Mouse (Mus musculus) kidney, embryonic 15.5 days (tissue): ENCODE measurements around the gene Plvap. TPM values are rescaled to one million over a fixed set of nuclear protein-coding genes. Genes with fewer than 3 reads are reported as not detected.
"Not testable (repeated sequence)": the region's sequence is repeated elsewhere in the genome, so short reads cannot be mapped to it uniquely, and the experiment has no call there.

Experiments used
- ATAC-seq: fragments of 200-750 bp; cut with Nextera tagmentation; replicated peaks from 2 replicates; pipeline ENCODE4 v1.8.0; 2017; ENCODE audit warnings: moderate TSS enrichment; ENCODE audit not compliant: low FRiP score
- H3K27ac ChIP-seq: fragments of 300-500 bp; sonication (generic); 2 replicates; pipeline ENCODE4 v1.5.1; 2015; ENCODE audit warnings: mild to moderate bottlenecking, inconsistent platforms
- H3K27me3 ChIP-seq: fragments of 300-500 bp; sonication (generic); 2 replicates; pipeline ENCODE4 v1.6.1; 2015; ENCODE audit warnings: inconsistent platforms
- H3K36me3 ChIP-seq: fragments of 300-500 bp; sonication (generic); 2 replicates; pipeline ENCODE4 v1.6.1; 2015; ENCODE audit warnings: inconsistent platforms
- H3K4me1 ChIP-seq: fragments of 300-500 bp; sonication (generic); 2 replicates; pipeline ENCODE4 v1.6.1; 2015; ENCODE audit warnings: inconsistent platforms
- H3K4me2 ChIP-seq: fragments of 300-500 bp; sonication (generic); 2 replicates; pipeline ENCODE4 v1.6.1; 2015; ENCODE audit warnings: moderate library complexity, mild to moderate bottlenecking, inconsistent platforms
- H3K4me3 ChIP-seq: fragments of 300-500 bp; sonication (generic); replicated peaks from 2 replicates; pipeline ENCODE4 v1.5.1; 2015; ENCODE audit warnings: mild to moderate bottlenecking, inconsistent platforms
- H3K9ac ChIP-seq: fragments of 300-500 bp; sonication (generic); 2 replicates; pipeline ENCODE4 v1.6.1; 2015; ENCODE audit warnings: mild to moderate bottlenecking, inconsistent platforms
- H3K9me3 ChIP-seq: fragments of 300-500 bp; sonication (generic); replicated peaks from 2 replicates; pipeline ENCODE4 v1.6.1; 2016; ENCODE audit warnings: inconsistent platforms
- WGBS: fragments of 180-500 bp; shearing (Covaris S2); methylation state at CpG from one replicate; pipeline ENCODE4 v1.1.7; 2015; ENCODE audit warnings: mixed read lengths; 5-methylcytosine and 5-hydroxymethylcytosine counted together
- polyA plus RNA-seq: library from polyadenylated mRNA; unstranded; fragments of >200 nt; fragmentation: Nextera tagmentation; extraction: Ambion mirVana; gene quantifications from 2 replicates; pipeline ENCODE4 v1.2.1, GENCODE M21; 2015

The Plvap gene
- polyA plus RNA-seq, 1 experiment from 2014 or later, result 143 TPM

DNA sequence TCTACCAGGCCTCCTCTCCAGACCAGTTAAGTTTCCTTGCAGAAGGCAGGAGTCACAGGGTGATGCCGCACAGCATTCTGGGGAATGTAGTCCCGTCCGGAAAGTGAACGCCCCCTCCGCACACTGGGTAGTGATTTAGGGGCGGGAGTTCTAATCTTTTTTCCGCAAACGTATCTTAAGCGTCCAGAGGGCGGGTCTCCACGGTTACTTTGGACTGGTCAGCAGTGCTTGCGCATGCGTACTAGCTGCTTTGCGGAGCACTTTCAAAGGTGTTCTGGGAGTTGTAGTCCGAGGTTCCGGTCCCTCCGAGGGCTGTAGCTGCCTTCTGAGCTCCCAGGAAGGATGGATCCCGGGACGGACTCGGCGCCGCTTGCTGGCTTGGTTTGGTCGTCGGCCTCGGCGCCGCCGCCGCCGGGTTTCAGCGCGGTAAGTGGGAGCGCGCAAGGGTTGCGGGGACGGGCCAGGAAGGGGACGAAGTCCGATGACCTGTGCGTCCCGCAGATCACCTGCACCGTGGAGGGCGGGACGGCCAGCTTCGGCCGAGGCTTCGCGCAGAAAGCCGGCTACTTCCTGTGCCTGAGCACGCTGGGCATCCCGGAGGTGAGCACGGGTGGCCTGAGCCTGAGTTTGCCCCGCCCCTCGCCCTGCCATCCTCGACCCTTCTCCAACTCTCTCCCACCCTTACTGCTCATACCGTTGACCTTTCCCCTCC lies 31.2 kb upstream of the Plvap start, which contains the start of gene Mvb12a:
TSS of gene Mvb12a (plus strand) at position 291 of the 712 bp plus-strand sequence.
- Histone ChIP-seq H3K4me1 (peaks cover 19% of the 10 kb centered on the region), H3K4me3 (peak within 1 kb of the TSS; percentile 91), H3K27ac (peak within 1 kb of the TSS; percentile 78), H3K9ac (peak within 1 kb of the TSS; percentile 85), H3K9me3 (no peaks in the 10 kb centered on the region), H3K4me2 (peak within 1 kb of the TSS; percentile 87), H3K36me3 (peaks cover 29% of the 10 kb centered on the region), H3K27me3 (no peaks in the 10 kb centered on the region)
- ATAC-seq, result peak; percentile 95
- WGBS, result under 1% methylated on average over 55 of the region's 55 CpGs

DNA sequence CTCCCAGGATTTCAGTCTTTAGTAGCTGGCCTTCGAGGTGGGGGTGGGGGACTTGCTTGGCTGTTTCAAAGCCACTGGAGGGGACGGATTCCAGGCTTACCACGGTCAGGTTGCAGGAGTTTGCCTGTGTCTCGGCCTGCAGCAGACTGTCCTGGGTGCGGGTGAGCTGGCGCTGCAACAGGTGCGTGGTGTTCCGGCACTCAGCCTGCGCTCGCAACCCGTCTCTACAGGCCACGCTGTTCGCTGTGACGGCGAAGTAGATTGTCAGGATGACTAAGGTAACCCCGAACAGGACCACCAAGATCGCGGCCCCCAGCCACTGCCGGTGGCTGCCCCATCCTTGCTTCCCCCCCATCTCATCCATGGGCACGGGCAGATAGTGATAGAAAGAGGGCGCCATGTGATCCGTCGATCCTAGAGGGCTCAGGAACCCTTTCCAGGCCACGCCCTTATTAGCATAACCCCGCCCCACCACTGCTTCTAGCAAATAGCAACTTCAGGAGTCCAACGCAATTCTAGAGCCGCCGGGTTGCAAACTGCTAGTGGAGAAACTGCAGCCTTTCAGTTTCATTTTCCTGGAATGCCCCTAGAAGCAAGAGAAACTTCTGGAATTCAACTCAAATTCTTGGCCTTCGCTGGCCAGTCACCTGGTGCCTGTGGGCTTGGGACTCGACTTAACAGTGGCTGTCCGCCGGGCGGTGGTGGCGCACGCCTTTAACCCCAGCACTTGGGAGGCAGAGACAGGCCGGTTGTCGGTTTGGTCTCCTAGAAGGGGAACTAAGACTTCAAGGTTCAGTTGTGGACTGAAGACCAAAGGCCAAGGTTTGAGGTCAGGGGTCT lies 25.7 kb upstream of the Plvap start, which contains the start of gene Bst2:
TSS of gene Bst2 (minus strand) at position 429 of the 840 bp plus-strand sequence.
- Histone ChIP-seq H3K36me3 (no peaks in the 10 kb centered on the region), H3K4me2 (peak within 1 kb of the TSS; percentile 65), H3K9me3 (no peaks in the 10 kb centered on the region), H3K4me3 (peak within 1 kb of the TSS; percentile 55), H3K4me1 (peaks cover 37% of the 10 kb centered on the region), H3K9ac (peak within 1 kb of the TSS; percentile 59), H3K27me3 (peaks cover 7% of the 10 kb centered on the region; the same call in 1 of the 2 replicates), H3K27ac (peak within 1 kb of the TSS; percentile 86)
- 2% methylated on average over 37 of the region's 37 CpGs for WGBS
- ATAC-seq, result peak; percentile 85

DNA sequence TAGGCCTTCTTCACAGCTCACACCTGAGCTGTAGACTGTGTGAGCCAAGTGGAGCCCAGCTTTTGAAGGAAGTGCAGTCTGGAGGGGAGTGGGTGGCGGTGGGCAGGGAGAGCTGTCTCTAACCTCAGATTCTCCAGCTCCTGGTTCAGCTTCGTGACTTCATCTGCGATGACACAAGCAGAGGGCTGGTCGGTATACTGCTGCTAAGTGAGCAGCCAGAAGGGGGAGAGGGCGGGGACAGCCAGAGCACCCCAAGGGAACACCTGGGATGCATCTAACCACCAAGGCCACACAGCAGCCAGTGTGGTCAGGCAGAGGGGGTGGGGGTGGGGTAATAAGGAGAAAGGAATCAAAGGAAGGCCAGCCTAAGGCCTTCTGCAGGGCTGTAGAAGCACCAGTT lies 24.1 kb upstream of the Plvap start:
- Histone ChIP-seq H3K9ac (no peak overlapping the region), H3K36me3 (no peaks in the 10 kb centered on the region), H3K9me3 (no peaks in the 10 kb centered on the region)

DNA sequence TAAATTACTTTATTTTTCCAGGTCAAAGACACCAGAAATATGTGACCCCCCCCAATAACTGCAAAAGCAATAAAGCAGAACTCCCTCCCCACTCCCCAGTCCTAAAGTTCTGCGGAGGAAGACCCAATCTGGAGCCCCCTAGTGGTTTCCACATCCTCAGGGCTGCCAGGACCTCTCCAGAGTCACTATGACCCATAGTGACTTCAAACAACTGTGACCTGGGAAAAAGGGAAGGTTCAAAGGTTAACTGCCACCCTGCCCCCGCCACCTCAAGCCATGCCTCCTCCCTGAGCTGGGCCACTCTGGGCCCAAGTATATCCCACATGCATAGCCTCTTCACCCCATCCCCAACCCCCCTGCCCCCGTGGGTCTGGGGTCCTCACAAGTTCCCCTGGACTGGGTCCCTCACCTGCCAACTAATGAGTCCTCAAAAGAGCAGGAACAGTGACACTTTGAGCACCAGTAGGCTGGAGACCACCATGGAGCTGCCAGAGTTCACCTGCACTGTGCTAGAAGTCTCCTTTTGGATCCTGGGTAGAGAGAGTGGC lies 22.8 kb upstream of the Plvap start:
- no peak overlapping the region for H3K9ac ChIP-seq
- no peak overlapping the region for H3K4me2 ChIP-seq
- peaks cover 44% of the 10 kb centered on the region for H3K4me1 ChIP-seq
- 40% methylated on average over 3 of the region's 3 CpGs for WGBS
- no peak for ATAC-seq
- H3K4me3 ChIP-seq, result no peak overlapping the region
- H3K9me3 ChIP-seq, result no peaks in the 10 kb centered on the region
- peak overlapping the region; percentile 77; the same call in 1 of the 2 replicates for H3K27ac ChIP-seq
- no peaks in the 10 kb centered on the region for H3K36me3 ChIP-seq
- peaks cover 7% of the 10 kb centered on the region; the same call in 1 of the 2 replicates for H3K27me3 ChIP-seq

More for the DNA sequence above, 24.1 kb upstream of the Plvap start:
- 64% methylated on average over 5 of the region's 5 CpGs for whole genome bisulfite sequencing
- Histone ChIP-seq H3K4me1 (peaks cover 39% of the 10 kb centered on the region), H3K4me2 (peak overlapping the region; percentile 65), H3K27ac (no peak overlapping the region), H3K4me3 (0 out of 2 replicates have a peak overlapping the region, but pooled peaks have one; percentile 55), H3K27me3 (peaks cover 7% of the 10 kb centered on the region; the same call in 1 of the 2 replicates)
- ATAC-seq, result no peak

DNA sequence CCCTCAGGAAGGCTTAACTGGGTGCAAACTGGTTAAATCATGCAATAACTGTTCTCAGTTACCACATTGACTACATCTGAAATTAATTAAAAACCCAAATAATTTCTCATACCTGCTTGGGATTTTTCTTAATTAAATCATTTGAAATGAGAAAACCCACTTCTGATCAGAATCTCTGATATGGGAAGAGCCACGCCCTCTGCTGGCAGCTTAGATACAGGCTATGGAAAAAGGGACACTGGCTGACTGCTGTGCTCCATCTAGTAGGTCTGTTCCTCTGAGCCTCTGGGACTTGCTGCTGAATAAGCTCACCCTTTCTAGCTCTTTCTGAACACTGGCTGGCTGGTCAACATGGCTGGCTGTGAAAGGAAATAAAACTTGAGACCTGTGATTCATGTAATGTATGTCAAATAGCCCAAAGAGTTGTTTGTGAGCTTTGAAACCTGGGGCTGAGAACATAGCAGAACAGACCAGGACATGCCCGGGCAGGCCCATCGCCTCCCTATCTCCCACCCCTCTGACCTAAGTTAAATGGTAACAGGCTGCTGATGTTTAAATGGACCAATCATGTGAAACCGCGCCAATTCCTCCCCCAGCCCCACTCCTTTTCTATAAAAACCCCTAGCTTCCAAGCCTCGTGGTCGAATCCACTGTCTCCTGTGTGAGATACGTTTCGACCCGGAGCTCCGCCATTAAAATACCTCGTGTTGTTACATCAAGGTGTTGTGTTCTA lies 19.3 kb upstream of the Plvap start:
- H3K9ac ChIP-seq, H3K4me2 ChIP-seq, H3K36me3 ChIP-seq, H3K9me3 ChIP-seq, H3K4me3 ChIP-seq, ATAC-seq: not testable (repeated sequence)
- H3K27ac ChIP-seq, result 0 out of 2 replicates have a peak overlapping the region, but pooled peaks have one; percentile 48
- 54% methylated on average over 6 of the region's 12 CpGs for WGBS
- peaks cover 13% of the 10 kb centered on the region for H3K27me3 ChIP-seq
- peaks cover 45% of the 10 kb centered on the region for H3K4me1 ChIP-seq

DNA sequence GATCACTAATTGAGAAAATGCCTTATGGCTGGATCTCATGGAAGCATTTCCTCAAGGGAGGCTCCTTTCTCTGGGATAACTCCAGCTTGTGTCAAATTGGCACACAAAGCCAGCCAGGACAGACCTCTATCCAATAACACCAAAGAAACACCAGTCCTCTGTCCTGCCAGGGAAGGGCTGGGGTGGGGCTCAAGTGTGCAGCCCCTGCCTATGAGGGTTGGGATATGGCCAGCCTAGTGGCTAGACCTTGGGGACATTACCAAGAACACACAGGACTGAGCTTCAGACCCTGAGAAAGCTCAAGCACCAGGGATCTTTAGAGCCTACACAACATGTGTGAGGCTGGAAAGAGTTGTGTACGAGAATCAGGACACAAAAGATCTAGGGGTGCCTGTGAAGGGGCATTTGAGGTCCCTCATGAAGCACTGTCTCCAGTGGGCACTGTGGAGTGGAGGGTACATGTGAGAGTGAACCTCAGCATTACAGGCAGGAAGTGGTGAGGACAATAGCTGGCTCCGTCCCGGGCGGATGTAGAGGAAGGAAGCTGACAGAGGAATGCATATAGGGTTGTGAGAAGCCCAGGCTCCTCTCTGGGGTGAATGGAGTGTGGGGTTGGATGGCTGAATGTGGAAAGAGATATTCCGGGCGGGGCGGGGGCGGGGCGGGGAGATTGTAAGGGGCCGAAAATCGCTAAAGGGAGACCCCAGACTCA lies 17.0 kb upstream of the Plvap start:
- Histone ChIP-seq H3K4me2 (no peak overlapping the region), H3K27me3 (peaks cover 32% of the 10 kb centered on the region), H3K27ac (peak overlapping the region; percentile 84), H3K36me3 (no peaks in the 10 kb centered on the region), H3K9ac (no peak overlapping the region), H3K4me3 (no peak overlapping the region), H3K9me3 (no peaks in the 10 kb centered on the region), H3K4me1 (peaks cover 47% of the 10 kb centered on the region)
- ATAC-seq, result no peak
- WGBS, result 79% methylated on average over 11 of the region's 11 CpGs

DNA sequence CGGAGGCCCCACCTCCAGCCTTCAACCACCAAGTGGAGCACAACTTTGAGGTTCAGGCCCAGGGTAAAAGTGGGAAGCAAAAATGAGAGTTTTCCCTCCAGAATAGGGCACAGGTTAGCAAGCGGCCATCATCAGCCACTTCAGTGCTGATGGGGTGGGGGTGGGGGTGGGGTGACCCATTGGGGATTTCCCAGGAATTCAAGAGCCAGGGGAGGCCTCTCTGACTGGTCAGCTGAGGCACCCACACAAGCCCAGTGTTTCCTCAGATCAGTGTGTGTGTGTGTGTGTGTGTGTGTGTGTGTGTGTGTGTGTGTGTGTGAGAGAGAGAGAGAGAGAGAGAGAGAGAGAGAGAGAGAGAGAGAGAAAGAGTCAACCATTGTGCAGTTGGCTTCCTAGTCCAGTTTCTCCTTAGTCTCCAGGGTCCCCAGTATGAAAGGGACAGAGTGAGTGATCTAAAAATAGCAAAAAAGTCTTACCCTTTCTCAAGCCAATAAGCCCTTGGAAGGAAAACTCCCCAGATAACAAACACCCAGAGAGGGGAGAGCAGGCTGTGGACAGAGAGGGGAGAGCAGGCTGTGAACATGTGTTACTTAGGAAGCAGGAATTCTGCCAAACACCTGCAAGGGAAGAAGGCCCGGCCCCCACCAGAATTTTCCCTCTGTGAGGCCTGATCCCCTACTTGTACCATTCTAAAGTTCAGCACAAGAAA lies 15.8 kb upstream of the Plvap start:
- no peak for ATAC-seq
- H3K27me3 ChIP-seq, result peaks cover 34% of the 10 kb centered on the region
- H3K9ac ChIP-seq, result no peak overlapping the region
- no peak overlapping the region for H3K4me3 ChIP-seq
- 45% methylated on average over 3 of the region's 3 CpGs for WGBS
- H3K27ac ChIP-seq, result peak overlapping the region; percentile 84
- no peaks in the 10 kb centered on the region for H3K36me3 ChIP-seq
- peaks cover 40% of the 10 kb centered on the region for H3K4me1 ChIP-seq
- no peak overlapping the region for H3K4me2 ChIP-seq
- no peaks in the 10 kb centered on the region for H3K9me3 ChIP-seq

DNA sequence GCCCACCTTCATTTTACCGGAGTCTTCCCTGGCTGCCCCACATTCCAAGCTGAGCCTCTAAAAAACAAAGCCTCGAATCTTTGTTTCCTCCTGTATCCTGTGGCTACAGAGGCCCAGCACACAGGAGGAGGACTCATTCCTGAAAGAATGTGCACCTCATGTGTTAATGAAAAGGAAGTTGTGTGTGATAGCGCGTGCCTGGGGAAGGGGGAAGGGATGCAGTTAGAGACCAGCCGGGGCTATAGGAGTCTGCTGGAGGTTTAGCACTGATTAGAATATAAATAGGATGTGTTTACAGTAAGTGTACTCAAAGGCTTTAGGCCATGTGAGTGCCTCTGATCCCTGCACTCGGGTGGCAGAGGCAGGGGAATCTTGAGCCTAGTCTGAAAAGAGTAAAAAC lies 14.7 kb upstream of the Plvap start:
- Histone ChIP-seq H3K27ac (peak overlapping the region; percentile 84), H3K9ac (no peak overlapping the region), H3K4me1 (peaks cover 46% of the 10 kb centered on the region), H3K27me3 (peaks cover 34% of the 10 kb centered on the region), H3K9me3 (no peaks in the 10 kb centered on the region), H3K4me3 (no peak overlapping the region), H3K36me3 (no peaks in the 10 kb centered on the region), H3K4me2 (no peak overlapping the region)
- ATAC-seq, result no peak
- 25% methylated on average over 6 of the region's 6 CpGs for WGBS

DNA sequence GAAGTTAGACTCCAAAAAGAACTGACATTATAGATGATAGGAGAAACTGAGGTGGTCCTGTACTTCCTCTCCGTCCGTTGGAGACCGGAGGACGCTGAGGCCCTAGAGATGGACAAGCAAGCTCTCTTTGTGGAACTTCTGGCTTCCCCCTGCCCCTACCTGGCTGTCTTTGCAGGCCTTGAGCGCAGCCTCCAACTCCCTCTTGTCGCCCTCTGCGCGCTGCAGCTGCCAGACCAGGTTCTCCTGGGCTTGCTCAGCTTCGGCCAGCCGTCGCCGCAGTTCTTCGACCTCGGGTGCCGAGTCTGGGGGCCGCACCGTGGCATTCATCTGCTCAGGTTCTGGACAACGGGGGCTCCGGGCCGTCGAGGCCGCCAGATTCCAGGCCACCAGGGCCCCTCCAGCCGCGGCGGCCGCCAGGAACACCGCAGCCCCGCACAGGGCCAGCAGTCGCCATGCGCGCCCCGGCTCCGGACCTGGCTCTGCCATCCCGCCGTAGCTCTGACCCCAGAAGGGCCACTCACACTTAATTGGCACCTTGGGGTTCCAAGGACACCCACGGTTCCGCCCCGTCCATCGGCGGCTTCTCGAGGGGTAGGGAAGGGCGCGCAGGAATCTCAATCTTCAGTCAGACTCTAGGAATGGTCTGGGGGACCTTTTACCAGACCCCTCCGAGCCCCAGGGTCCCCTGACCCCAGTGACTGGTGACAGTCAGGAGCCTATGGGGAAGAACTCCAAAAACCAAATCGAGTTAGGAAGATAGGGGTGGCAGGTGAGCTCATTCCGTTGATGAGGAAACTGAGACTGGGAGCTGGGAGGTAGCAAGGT lies 13.9 kb upstream of the Plvap start, which contains the start of gene Ccdc194:
TSS of gene Ccdc194 (minus strand) at position 486 of the 825 bp plus-strand sequence.
- no peak for ATAC-seq
- Histone ChIP-seq H3K36me3 (no peaks in the 10 kb centered on the region), H3K9me3 (no peaks in the 10 kb centered on the region), H3K27me3 (peaks cover 37% of the 10 kb centered on the region), H3K4me3 (peak within 1 kb of the TSS; percentile 22), H3K27ac (peak within 1 kb of the TSS; percentile 84), H3K9ac (peak within 1 kb of the TSS; percentile 15; the same call in 1 of the 2 replicates), H3K4me1 (peaks cover 47% of the 10 kb centered on the region), H3K4me2 (peak within 1 kb of the TSS; percentile 49)
- 10% methylated on average over 46 of the region's 46 CpGs for WGBS

DNA sequence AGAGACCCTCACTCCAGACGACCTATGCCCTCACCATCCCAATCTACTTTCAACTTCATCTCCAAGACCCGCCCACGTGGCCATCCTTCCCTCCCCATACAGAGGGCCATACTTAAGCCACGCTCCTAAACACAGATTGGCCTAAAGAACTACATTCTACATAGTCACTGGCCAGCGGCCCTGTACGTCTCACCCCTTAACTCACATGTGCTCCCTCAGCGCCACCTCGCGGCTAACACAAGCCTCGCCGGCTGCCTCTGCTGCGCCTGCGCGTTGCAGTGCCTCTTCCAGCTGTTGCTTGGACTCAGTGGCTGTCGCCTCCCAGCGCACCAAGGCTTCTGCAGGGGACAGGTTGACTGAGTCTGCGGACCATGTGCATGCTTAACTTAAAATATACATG lies 10.1 kb upstream of the Plvap start:
- H3K9ac ChIP-seq, result no peak overlapping the region
- 5% methylated on average over 17 of the region's 17 CpGs for WGBS
- H3K9me3 ChIP-seq, result no peaks in the 10 kb centered on the region
- H3K36me3 ChIP-seq, result no peaks in the 10 kb centered on the region
- peaks cover 35% of the 10 kb centered on the region for H3K27me3 ChIP-seq
- peak overlapping the region; percentile 37 for H3K4me2 ChIP-seq
- peaks cover 40% of the 10 kb centered on the region for H3K4me1 ChIP-seq
- no peak overlapping the region for H3K27ac ChIP-seq
- peak; percentile 90 for ATAC-seq
- peak overlapping the region; percentile 14; the same call in 1 of the 2 replicates for H3K4me3 ChIP-seq
